Mouse (Mus musculus) intestine, embryonic 15.5 days (tissue): ENCODE results near the gene Tert. TPM values are rescaled to one million over a fixed set of nuclear protein-coding genes. Genes with fewer than 3 reads are reported as not detected.
A peak's percentile ranks its signal among the peaks of the same experiment; 100 is the strongest.

Source experiments
- ATAC-seq: fragments of 200-750 bp; cut with Nextera tagmentation; 2 replicates; pipeline ENCODE4 v1.8.0; 2017; ENCODE audit warnings: moderate TSS enrichment, moderate library complexity
- H3K27ac ChIP-seq: fragments of 300-500 bp; sonication (generic); 2 replicates; pipeline ENCODE4 v1.5.1; 2015; ENCODE audit warnings: mild to moderate bottlenecking, inconsistent platforms
- H3K27me3 ChIP-seq: fragments of 300-500 bp; sonication (generic); replicated peaks from 2 replicates; pipeline ENCODE4 v1.6.1; 2015; ENCODE audit warnings: inconsistent platforms
- H3K36me3 ChIP-seq: fragments of 300-500 bp; sonication (generic); 2 replicates; pipeline ENCODE4 v1.6.1; 2015; ENCODE audit warnings: inconsistent platforms
- H3K4me1 ChIP-seq: fragments of 300-500 bp; sonication (generic); replicated peaks from 2 replicates; pipeline ENCODE4 v1.6.1; 2015; ENCODE audit warnings: inconsistent platforms
- H3K4me2 ChIP-seq: fragments of 300-500 bp; sonication (generic); replicated peaks from 2 replicates; pipeline ENCODE4 v1.6.1; 2015; ENCODE audit warnings: mild to moderate bottlenecking, inconsistent platforms
- H3K4me3 ChIP-seq: fragments of 300-500 bp; sonication (generic); replicated peaks from 2 replicates; pipeline ENCODE4 v1.5.1; 2015; ENCODE audit warnings: inconsistent platforms
- H3K9ac ChIP-seq: fragments of 300-500 bp; sonication (generic); 2 replicates; pipeline ENCODE4 v1.6.1; 2015; ENCODE audit warnings: inconsistent platforms
- H3K9me3 ChIP-seq: fragments of 300-500 bp; sonication (generic); 2 replicates; pipeline ENCODE4 v1.6.1; 2016; ENCODE audit warnings: inconsistent platforms
- WGBS: fragments of 180-500 bp; shearing (Covaris S2); methylation state at CpG from one replicate; pipeline ENCODE4 v1.1.7; 2015; 5-methylcytosine and 5-hydroxymethylcytosine counted together
- polyA plus RNA-seq: library from polyadenylated mRNA; unstranded; fragments of >200 nt; fragmentation: Nextera tagmentation; extraction: Ambion mirVana; gene quantifications from 2 replicates; pipeline ENCODE4 v1.2.1, GENCODE M21; 2015

Gene Tert
- polyA plus RNA-seq, 1 experiment from 2014 or later, result 5.1 TPM

DNA sequence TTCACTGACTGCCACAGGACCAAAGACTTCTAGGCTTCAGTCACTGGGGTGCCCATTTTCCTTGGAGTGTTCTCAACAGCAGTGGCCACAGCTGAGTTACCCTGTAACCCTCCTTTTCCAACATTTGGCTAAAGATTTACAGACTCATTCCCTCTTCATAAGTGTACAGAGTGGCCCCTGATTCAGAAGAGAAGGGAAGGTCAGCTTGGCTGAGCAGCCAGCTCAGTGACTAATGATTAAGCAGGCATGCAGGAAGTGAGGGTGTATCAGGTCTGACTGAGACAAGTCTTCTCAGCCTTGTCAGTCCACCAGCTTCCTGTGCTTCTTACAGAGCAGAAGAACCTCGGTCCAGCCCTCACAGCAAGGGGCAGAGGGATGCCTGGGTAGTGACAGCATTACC is 53.7 kb downstream of the Tert start:
- no peaks in the 10 kb centered on the region for H3K9me3 ChIP-seq
- H3K9ac ChIP-seq, result no peak overlapping the region
- peak overlapping the region; percentile 56; the same call in 1 of the 2 replicates for H3K27ac ChIP-seq
- WGBS, result 14% methylated on average over 1 of the region's 1 CpGs
- peak; percentile 91 for ATAC-seq
- H3K27me3 ChIP-seq, result no peaks in the 10 kb centered on the region
- 0 out of 2 replicates have a peak, but pooled peaks cover 5% of the 10 kb centered on the region for H3K4me1 ChIP-seq
- no peaks in the 10 kb centered on the region for H3K36me3 ChIP-seq
- H3K4me2 ChIP-seq, result 0 out of 2 replicates have a peak overlapping the region, but pooled peaks have one; percentile 4
- H3K4me3 ChIP-seq, result no peak overlapping the region

DNA sequence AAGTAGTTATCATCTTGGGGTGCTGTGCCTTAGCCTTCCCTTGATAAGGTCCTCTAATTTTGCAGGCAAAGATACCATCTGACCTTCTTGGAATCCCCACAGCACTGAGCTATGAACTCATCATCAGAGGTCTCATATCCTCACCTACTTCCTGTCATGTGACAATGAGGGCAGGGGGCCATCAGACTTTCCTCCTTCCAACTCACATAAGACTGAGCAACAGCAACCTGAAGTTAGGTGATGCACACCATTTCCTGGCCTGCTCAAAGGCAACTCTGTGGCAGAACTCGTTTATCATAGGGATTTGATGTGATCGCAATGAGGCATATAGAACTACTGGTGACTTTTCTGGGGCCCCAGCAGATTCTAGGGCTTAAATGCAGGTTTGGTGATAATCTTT is 55.5 kb downstream of the Tert start:
- 88% methylated on average over 2 of the region's 2 CpGs for WGBS
- no peaks in the 10 kb centered on the region for H3K9me3 ChIP-seq
- H3K27me3 ChIP-seq, result no peaks in the 10 kb centered on the region
- no peak overlapping the region for H3K4me2 ChIP-seq
- no peak overlapping the region for H3K4me3 ChIP-seq
- H3K4me1 ChIP-seq, result 0 out of 2 replicates have a peak, but pooled peaks cover 5% of the 10 kb centered on the region
- no peaks in the 10 kb centered on the region for H3K36me3 ChIP-seq
- H3K9ac ChIP-seq, result no peak overlapping the region
- ATAC-seq, result no peak
- no peak overlapping the region for H3K27ac ChIP-seq

DNA sequence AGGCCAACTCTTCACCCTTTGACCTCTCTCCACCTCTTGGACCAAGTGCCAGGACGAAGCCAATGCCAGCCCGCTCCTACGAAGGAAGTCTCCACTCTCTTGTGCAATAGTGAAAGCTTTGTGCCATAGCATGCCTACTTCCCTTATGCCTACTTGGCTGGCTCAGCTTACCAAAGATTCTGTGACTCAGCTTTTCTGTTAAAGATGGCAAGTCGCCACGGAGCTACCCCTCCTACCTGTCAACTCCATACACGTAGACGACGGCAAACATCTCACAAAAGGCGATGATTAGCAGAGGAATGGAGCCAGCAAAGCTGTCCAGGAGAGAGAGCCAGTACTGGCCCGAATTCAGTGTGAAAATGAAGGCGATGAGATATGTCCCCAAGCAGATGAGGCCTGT is 57.0 kb downstream of the Tert start:
- no peaks in the 10 kb centered on the region for H3K9me3 ChIP-seq
- H3K36me3 ChIP-seq, result no peaks in the 10 kb centered on the region
- 0 out of 2 replicates have a peak, but pooled peaks cover 5% of the 10 kb centered on the region for H3K4me1 ChIP-seq
- H3K27me3 ChIP-seq, result no peaks in the 10 kb centered on the region
- H3K4me2 ChIP-seq, result no peak overlapping the region
- 88% methylated on average over 11 of the region's 11 CpGs for WGBS
- H3K4me3 ChIP-seq, result no peak overlapping the region
- no peak overlapping the region for H3K27ac ChIP-seq
- ATAC-seq, result no peak
- H3K9ac ChIP-seq, result no peak overlapping the region

DNA sequence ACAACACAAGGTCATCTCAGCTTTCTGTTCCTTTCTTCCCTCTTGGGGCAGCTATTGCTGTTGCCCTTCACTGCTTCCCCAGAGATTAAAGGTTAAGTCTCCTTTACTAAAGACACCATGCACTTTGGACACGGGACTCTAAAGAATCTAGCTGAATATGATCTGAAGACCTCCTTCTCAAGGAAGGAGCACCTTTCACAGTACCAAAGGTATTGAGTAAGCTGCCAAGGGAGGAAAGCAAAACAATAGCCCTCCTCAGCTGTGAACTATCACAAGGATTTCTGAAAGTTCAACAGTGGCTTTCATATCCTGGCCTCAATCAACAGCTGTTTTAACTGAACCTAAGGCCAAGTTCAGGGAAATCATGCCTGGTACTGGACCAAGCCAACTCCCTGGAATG is 57.7 kb downstream of the Tert start:
- WGBS, result 83% methylated on average over 1 of the region's 1 CpGs
- H3K4me1 ChIP-seq, result 0 out of 2 replicates have a peak, but pooled peaks cover 5% of the 10 kb centered on the region

DNA sequence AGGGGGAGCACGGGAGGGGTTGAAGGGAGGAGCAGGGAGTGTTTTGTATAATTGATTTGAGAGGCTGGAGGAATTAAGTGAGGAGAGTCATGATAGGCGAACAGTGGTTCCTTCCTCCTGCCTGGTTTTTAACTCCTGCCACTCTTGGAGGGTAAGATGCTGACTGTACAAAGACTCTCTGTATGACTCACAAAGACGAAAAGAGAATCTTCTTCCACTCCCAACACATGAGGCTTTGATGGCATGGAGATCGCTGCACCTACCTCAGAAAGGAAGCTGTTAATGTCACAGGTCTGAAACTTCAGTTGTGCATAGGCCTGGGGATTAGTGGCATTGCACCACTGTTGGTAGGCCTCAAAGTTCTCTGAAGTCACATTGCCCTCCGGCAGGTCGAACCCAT is 58.8 kb downstream of the Tert start:
- Histone ChIP-seq H3K27ac (no peak overlapping the region), H3K4me2 (no peak overlapping the region), H3K9ac (no peak overlapping the region), H3K4me3 (no peak overlapping the region), H3K9me3 (no peaks in the 10 kb centered on the region), H3K27me3 (no peaks in the 10 kb centered on the region), H3K4me1 (0 out of 2 replicates have a peak, but pooled peaks cover 2% of the 10 kb centered on the region), H3K36me3 (no peaks in the 10 kb centered on the region)
- WGBS, result 79% methylated on average over 6 of the region's 6 CpGs
- no peak for ATAC-seq

More for the DNA sequence above, 57.7 kb downstream of the Tert start:
- H3K9ac ChIP-seq, result no peak overlapping the region
- H3K4me3 ChIP-seq, result no peak overlapping the region
- H3K36me3 ChIP-seq, result no peaks in the 10 kb centered on the region
- H3K27ac ChIP-seq, result no peak overlapping the region
- H3K27me3 ChIP-seq, result no peaks in the 10 kb centered on the region
- ATAC-seq, result no peak
- no peak overlapping the region for H3K4me2 ChIP-seq
- H3K9me3 ChIP-seq, result no peaks in the 10 kb centered on the region

DNA sequence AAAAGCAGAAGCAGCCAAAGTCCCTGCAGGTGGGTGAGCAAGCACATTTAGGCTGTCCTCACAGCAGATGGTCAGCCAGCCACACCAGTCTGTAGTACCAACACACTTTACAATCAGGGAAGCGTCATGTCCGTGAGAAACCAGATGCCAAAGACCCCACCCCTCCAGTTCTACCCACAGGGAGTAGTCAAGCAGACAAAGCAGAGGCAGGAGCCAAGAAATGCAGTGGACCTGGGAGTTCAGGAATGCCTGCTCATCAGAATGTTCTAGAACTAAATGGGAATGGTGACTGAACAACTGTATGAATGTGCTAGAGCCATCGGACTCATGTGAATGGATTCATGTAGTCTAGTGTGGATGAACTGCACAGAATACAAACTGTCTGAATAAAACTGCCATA is 60.9 kb downstream of the Tert start:
- 63% methylated on average over 3 of the region's 3 CpGs for WGBS
- Histone ChIP-seq H3K9me3 (no peaks in the 10 kb centered on the region), H3K27ac (no peak overlapping the region), H3K27me3 (no peaks in the 10 kb centered on the region), H3K36me3 (no peaks in the 10 kb centered on the region), H3K4me2 (no peak overlapping the region), H3K4me3 (no peak overlapping the region), H3K4me1 (no peaks in the 10 kb centered on the region), H3K9ac (no peak overlapping the region)
- ATAC-seq, result no peak

DNA sequence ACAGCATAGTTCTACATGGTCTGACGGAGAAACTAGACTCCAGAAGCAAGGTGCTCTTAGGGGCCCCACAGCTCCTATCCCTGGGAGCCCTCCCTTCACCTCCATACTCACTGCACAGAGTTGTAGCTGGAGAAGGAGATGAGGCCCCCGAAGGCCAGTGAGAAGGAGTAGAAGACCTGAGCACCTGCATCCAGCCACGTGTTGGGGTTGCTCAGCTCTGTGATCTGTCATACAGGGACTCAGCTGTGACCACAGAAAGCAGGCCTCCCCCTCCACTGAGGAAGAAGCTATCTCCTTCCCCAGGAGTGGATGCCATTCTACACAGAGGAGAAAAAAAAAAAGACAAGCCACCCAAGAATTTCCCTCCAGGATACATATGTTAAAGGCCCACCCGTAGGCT is 62.2 kb downstream of the Tert start:
- ATAC-seq, result no peak

DNA sequence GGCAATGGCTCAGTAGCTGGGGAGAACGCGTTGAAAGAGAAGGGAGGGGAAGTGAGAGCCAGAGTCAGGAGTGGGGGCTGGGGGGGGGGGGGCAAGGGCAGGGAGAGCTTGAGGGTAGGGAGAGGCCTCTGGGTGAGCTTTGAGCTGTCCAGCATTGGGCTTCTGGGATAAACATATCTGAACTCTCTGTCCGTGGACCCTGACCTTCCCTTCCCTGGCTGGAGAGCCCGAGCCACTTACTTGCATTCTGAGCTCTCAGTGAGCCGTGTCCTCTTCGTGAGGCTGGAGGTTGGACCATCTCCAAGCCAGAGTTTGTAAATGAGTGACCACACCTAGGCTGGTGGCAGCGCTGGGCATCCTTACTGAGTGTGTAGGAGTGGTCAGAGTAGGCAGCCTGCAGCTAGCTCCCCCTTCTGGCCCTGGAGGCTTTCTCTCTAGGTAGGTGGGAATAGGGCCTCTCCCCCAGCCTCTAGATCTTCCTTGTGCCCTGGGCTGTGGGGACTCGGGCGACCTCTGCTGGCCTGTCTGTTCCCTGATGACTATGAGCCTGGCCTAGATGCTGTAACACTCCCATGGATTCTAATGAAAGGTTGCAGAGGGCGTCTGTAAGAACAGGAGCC is 65.6 kb downstream of the Tert start:
- no peak overlapping the region for H3K4me2 ChIP-seq
- no peaks in the 10 kb centered on the region for H3K27me3 ChIP-seq
- no peak overlapping the region for H3K27ac ChIP-seq
- H3K36me3 ChIP-seq, result no peaks in the 10 kb centered on the region
- no peaks in the 10 kb centered on the region for H3K4me1 ChIP-seq
- peak; percentile 74 for ATAC-seq
- H3K9me3 ChIP-seq, result no peaks in the 10 kb centered on the region
- no peak overlapping the region for H3K4me3 ChIP-seq
- H3K9ac ChIP-seq, result no peak overlapping the region
- WGBS, result 35% methylated on average over 10 of the region's 10 CpGs

More for the DNA sequence above, 62.2 kb downstream of the Tert start:
- no peaks in the 10 kb centered on the region for H3K27me3 ChIP-seq
- no peaks in the 10 kb centered on the region for H3K4me1 ChIP-seq
- H3K4me2 ChIP-seq, result no peak overlapping the region
- no peak overlapping the region for H3K27ac ChIP-seq
- 76% methylated on average over 4 of the region's 4 CpGs for WGBS
- H3K9me3 ChIP-seq, result no peaks in the 10 kb centered on the region
- no peak overlapping the region for H3K9ac ChIP-seq
- H3K36me3 ChIP-seq, result no peaks in the 10 kb centered on the region
- no peak overlapping the region for H3K4me3 ChIP-seq

DNA sequence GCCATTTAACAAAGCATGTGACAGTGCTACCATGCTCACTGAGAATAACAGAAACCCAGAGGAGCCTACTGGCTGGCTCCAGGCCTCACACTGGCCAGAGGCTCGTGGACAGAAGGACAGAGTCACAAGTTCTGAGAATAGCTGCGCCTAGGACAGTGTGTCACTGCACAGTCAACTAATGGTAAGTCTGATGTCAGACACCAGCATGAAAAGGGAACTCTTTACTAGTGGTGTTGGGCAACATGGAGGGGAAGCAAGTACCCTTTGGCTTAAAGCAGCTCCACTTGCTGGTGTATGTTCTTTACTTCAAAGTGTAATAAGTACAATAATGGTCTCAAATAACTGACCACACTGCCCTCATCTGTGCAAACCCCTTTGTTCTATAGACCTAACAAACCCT is 66.6 kb downstream of the Tert start:
- H3K4me1 ChIP-seq, result no peaks in the 10 kb centered on the region
- H3K4me3 ChIP-seq, result no peak overlapping the region
- no peaks in the 10 kb centered on the region for H3K27me3 ChIP-seq
- no peaks in the 10 kb centered on the region for H3K9me3 ChIP-seq
- no peak overlapping the region for H3K9ac ChIP-seq
- ATAC-seq, result no peak
- H3K27ac ChIP-seq, result no peak overlapping the region
- no peaks in the 10 kb centered on the region for H3K36me3 ChIP-seq
- 76% methylated on average over 2 of the region's 2 CpGs for WGBS
- no peak overlapping the region for H3K4me2 ChIP-seq

DNA sequence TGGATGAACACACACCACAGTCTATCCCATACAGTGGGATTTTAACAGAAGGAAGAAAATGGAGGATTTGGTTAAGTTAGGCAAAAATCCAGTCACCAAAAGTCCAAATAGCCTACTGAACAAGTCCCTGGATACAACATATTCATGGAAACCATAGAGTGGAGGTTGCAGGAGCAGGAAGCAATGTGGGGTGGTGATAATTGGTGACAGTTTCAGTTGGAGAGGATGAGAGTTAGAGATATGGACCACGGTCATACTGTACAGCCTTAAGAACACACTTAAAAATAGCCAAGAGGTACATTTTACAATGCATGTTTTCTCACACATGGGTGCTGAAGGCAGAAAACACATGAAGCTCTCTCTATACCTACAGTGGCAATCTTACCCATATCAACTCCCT is 68.3 kb downstream of the Tert start:
- no peak for ATAC-seq
- WGBS, result 87% methylated on average over 1 of the region's 1 CpGs

DNA sequence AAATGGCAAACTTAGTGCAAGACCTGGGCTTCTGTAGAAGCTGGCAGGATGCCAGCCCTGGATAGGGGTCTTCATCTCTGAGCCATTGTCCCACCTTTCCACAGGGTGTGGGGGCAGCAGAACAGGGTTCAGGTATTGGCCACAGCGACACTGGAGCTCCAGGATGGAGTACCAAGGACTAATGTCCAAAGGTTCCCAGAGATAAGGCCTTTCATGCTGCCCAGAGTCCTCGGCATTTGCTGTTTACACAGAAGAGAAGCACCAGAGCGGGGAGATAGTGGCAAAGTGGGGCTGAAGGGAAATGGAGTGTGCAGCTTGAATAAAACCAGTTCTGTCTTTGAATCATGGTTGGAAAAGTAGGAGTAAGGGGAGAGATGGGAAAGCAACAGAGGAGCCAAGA is 69.8 kb downstream of the Tert start:
- 50% methylated on average over 3 of the region's 3 CpGs for WGBS
- H3K9ac ChIP-seq, result no peak overlapping the region
- H3K36me3 ChIP-seq, result no peaks in the 10 kb centered on the region
- H3K9me3 ChIP-seq, result no peaks in the 10 kb centered on the region
- ATAC-seq, result peak; percentile 52
- H3K4me1 ChIP-seq, result no peaks in the 10 kb centered on the region; the same call in 1 of the 2 replicates
- H3K27me3 ChIP-seq, result no peaks in the 10 kb centered on the region
- no peak overlapping the region for H3K27ac ChIP-seq
- H3K4me3 ChIP-seq, result no peak overlapping the region
- H3K4me2 ChIP-seq, result no peak overlapping the region

More for the DNA sequence above, 68.3 kb downstream of the Tert start:
- Histone ChIP-seq H3K9ac (no peak overlapping the region), H3K27me3 (no peaks in the 10 kb centered on the region), H3K4me1 (no peaks in the 10 kb centered on the region), H3K4me3 (no peak overlapping the region), H3K27ac (no peak overlapping the region), H3K4me2 (no peak overlapping the region), H3K36me3 (no peaks in the 10 kb centered on the region), H3K9me3 (no peaks in the 10 kb centered on the region)
